9 mouse cellular contexts compared by ENCODE assay signal in the genomic region with DNA sequence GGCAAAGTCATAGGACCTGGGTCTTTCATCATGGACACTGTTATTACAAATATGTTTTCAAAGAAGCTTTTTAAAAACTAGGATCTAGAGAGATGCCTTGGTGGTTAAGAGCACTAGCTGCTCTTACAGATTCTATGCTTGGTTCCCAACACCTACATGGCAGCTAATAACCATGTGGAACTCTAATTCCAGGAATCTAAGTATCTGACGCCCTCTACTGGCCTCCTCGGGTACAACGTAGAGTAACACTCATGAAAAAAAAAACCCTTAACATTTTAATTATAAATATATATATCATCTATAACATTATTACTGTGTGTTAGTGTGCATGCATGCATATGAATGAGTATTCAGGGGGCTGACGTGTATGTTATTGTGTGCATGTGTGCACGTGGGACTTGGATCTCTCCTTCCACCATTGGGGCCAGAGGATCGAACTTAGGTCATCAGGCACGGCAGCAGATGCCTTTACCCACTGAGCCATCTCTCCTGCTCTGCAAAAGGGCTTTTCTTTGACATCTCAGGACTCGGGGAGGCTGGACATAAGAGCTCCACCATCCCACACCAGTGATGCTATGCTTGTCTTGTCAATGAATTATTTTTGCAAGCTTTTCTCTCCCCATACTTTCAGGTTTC. TPM values are rescaled to one million over a fixed set of nuclear protein-coding genes. Genes with fewer than 3 reads are reported as not detected.
A peak's percentile ranks its signal among the peaks of the same experiment; 100 is the strongest.
DNase-seq lines count a peak whose midpoint lies in the region; ATAC-seq and TF ChIP-seq lines count a peak whose summit lies in the region.
"Had no signal": no experiment of that assay in that cellular context is flagged by ENCODE, and none has a peak within 500 bp of the region (broad histone marks: within the 10 kb centered on the region; RNA-seq: fewer than 3 reads in every experiment).

No protein-coding gene starts in this region.

- no peak for TF ChIP-seq CTCF in kidney, adult 2 months (conservative IDR thresholded peaks at IDR 0.05; ENCODE audit: insufficient read depth, insufficient read length, low read depth, low read length)
- TF ChIP-seq CTCF in E14TG2a.4 (conservative IDR thresholded peaks at IDR 0.05; ENCODE audit: low read length) = peak; percentile 64

- no peak overlapping the region for H3K9ac ChIP-seq in kidney, embryonic 14.5 days (ENCODE audit: low read depth, low read length)
- H3K9ac ChIP-seq: embryonic facial prominence, embryonic 12.5 days; limb, embryonic 15.5 days had no signal

- ATAC-seq in kidney, embryonic 14.5 days (ENCODE audit: low FRiP score, low TSS enrichment) = no peak
- no peak for ATAC-seq in inflammation-experienced regulatory T-cells, adult 6 months

- peaks cover 5% of the 10 kb centered on the region; the same call in 1 of the 2 replicates for H3K4me1 ChIP-seq in kidney, adult 2 months (ENCODE audit: control insufficient read depth, insufficient read depth, low read length)
- H3K4me1 ChIP-seq in kidney, embryonic 14.5 days (ENCODE audit: control insufficient read depth, insufficient read depth, low read length) = peaks cover 23% of the 10 kb centered on the region
- peaks cover 47% of the 10 kb centered on the region for H3K4me1 ChIP-seq in E14TG2a.4 (replicated peaks; ENCODE audit: low read depth, low read length)

- WGBS in kidney, adult 2 months = 43% methylated on average over 8 of the region's 8 CpGs
- WGBS in kidney, embryonic 14.5 days = 37% methylated on average over 8 of the region's 8 CpGs

- DNase-seq in kidney, adult 2 months = peak; percentile 17
- DNase-seq in adrenal gland, postnatal 14 days = peak; percentile 68
- DNase-seq in induced T-regulatory cell, adult 2 months (ENCODE audit: low read depth) = peak; percentile 74
- DNase-seq in layer of hippocampus, adult 18-20 months (ENCODE audit: low spot score in 2 of 2) = no peak

- no peak for TF ChIP-seq POLR2A in kidney, adult 2 months (IDR thresholded peaks at IDR 0.05; ENCODE audit: low read depth, low read length)

- no peaks in the 10 kb centered on the region for H3K9me3 ChIP-seq in kidney, embryonic 14.5 days (ENCODE audit: control insufficient read depth, low read length)
- H3K9me3 ChIP-seq in E14TG2a.4 (ENCODE audit: low read length) = no peaks in the 10 kb centered on the region
- H3K9me3 ChIP-seq: embryonic facial prominence, embryonic 12.5 days; limb, embryonic 15.5 days had no signal

- H3K27ac ChIP-seq in kidney, adult 2 months (ENCODE audit: insufficient read depth, low read depth, low read length) = no peak overlapping the region
- no peak overlapping the region for H3K27ac ChIP-seq in kidney, embryonic 14.5 days (ENCODE audit: low read depth, low read length)
- H3K27ac ChIP-seq: embryonic facial prominence, embryonic 12.5 days; limb, embryonic 15.5 days had no signal

- H3K4me2 ChIP-seq in kidney, embryonic 14.5 days (replicated peaks; ENCODE audit: low read depth, low read length) = no peak overlapping the region
- H3K4me2 ChIP-seq: embryonic facial prominence, embryonic 12.5 days; limb, embryonic 15.5 days had no signal

- no peaks in the 10 kb centered on the region for H3K36me3 ChIP-seq in kidney, adult 2 months (ENCODE audit: control insufficient read depth, insufficient read depth, low read length)
- no peaks in the 10 kb centered on the region for H3K36me3 ChIP-seq in kidney, embryonic 14.5 days (ENCODE audit: control insufficient read depth, insufficient read depth, low read length)
- H3K36me3 ChIP-seq in E14TG2a.4 (ENCODE audit: insufficient read depth, low read length) = no peaks in the 10 kb centered on the region; the same call in 1 of the 2 replicates
- H3K36me3 ChIP-seq: embryonic facial prominence, embryonic 12.5 days; limb, embryonic 15.5 days had no signal

- H3K4me3 ChIP-seq in kidney, adult 2 months (ENCODE audit: insufficient read depth, low read depth, low read length) = no peak overlapping the region
- H3K4me3 ChIP-seq in kidney, embryonic 14.5 days (ENCODE audit: low read length) = no peak overlapping the region
- no peak overlapping the region for H3K4me3 ChIP-seq in E14TG2a.4 (replicated peaks; ENCODE audit: low read length)
- H3K4me3 ChIP-seq: embryonic facial prominence, embryonic 12.5 days; limb, embryonic 15.5 days had no signal

- H3K27me3 ChIP-seq in kidney, adult 2 months (replicated peaks; ENCODE audit: control insufficient read depth, insufficient read depth, low read length) = no peaks in the 10 kb centered on the region
- no peaks in the 10 kb centered on the region for H3K27me3 ChIP-seq in kidney, embryonic 14.5 days (ENCODE audit: control insufficient read depth, insufficient read depth, low read length)
- no peaks in the 10 kb centered on the region for H3K27me3 ChIP-seq in E14TG2a.4 (ENCODE audit: insufficient read depth, low read length)
- H3K27me3 ChIP-seq: embryonic facial prominence, embryonic 12.5 days; limb, embryonic 15.5 days had no signal

RNA-seq across cellular contexts. Expression of gene Ykt6, which starts 2.2 kb away (rescaled TPM):
- 54.1 and 60.4 TPM in 2 replicates for polyA plus RNA-seq in kidney, adult 2 months (2012; rRNA removed)
- 23.1 and 34.4 TPM in 2 replicates for polyA plus RNA-seq in kidney, embryonic 14.5 days (2014; fragmentation: Nextera tagmentation; extraction: Ambion mirVana)
- 71.1 and 77.9 TPM in 2 replicates for total RNA-seq in adrenal gland, postnatal 14 days (2021)
- 10 to 100 TPM; 26.3 to 31.4 (median 27.1) TPM for polyA plus RNA-seq in inflammation-experienced regulatory T-cells, adult 6 months (2017; shearing (Covaris generic))
- 10 to 100 TPM; 69.3 to 71.0 TPM for total RNA-seq in layer of hippocampus, adult 18-20 months (2021)

RNA-seq across cellular contexts. Expression of gene Gck, which starts 3.4 kb away (rescaled TPM):
- 0.16 and 0.43 TPM in 2 replicates for polyA plus RNA-seq in kidney, adult 2 months (2012; rRNA removed)
- polyA plus RNA-seq in kidney, embryonic 14.5 days (2014; fragmentation: Nextera tagmentation; extraction: Ambion mirVana) = 1.5 and 2.0 TPM in 2 replicates
- 3.8 and 18.3 TPM in 2 replicates for total RNA-seq in adrenal gland, postnatal 14 days (2021)
- polyA plus RNA-seq in inflammation-experienced regulatory T-cells, adult 6 months (2017; shearing (Covaris generic)) = not detected
- total RNA-seq in layer of hippocampus, adult 18-20 months (2021) = 1 to 10 TPM; 1.9 to 3.4 TPM

RNA-seq across cellular contexts. Expression of gene Myl7, which starts 54.7 kb away (rescaled TPM):
- polyA plus RNA-seq in kidney, adult 2 months (2012; rRNA removed) = 5.1 and 5.3 TPM in 2 replicates
- 1.5 and 2.4 TPM in 2 replicates for polyA plus RNA-seq in kidney, embryonic 14.5 days (2014; fragmentation: Nextera tagmentation; extraction: Ambion mirVana)
- total RNA-seq in adrenal gland, postnatal 14 days (2021) = not detected in 2 replicates
- not detected for polyA plus RNA-seq in inflammation-experienced regulatory T-cells, adult 6 months (2017; shearing (Covaris generic))
- total RNA-seq in layer of hippocampus, adult 18-20 months (2021) = not detected

Comparison
In these comparisons a context has a peak if more than half of its experiments do, and no peak if none do; other contexts are left out.
1. DNase-seq: peak in kidney, adult 2 months (single experiment), adrenal gland, postnatal 14 days (single experiment) and induced T-regulatory cell, adult 2 months (single experiment); none in layer of hippocampus, adult 18-20 months (0 of 2).